Mouse (Mus musculus) thymus, postnatal 36 days (tissue): ENCODE measurements around the gene E2f4.

Source experiments
- DNase-seq, 2 experiments: peaks; one replicate each; pipeline ENCODE4 v3.0.0; 2022; ENCODE audit warnings: mixed read lengths in 2 of 2

E2f4 gene

DNA sequence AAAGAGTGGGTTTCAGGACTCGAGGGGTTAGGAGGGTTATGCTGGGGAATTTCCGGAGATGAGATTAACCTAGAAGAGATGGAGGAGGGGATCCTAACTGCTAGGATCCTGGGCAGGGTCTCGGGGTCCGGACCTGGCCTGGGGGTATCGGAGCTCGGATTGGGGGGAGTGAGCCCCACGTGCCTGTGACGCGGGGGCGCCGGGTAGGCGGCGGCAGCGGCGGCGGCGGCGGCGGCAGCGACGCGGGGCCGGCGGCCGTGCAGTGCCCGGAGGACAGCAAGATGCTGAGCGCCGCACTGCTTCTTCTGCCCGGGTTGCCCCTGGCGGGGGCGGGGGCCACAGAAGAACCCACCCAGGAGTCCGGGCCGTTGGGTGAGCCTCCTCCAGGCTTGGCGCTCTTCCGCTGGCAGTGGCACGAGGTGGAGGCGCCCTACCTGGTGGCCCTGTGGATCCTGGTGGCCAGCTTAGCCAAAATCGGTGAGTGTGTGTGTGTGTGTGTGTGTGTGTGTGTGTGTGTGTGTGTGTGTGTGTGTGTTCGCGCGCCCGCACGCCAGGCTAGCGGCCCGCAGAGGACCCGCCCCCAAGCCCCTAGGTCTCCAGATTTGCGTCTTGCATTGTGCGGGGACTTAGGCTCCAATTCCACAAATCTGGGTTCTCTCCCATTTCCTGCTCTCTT lies 51.8 kb downstream of the E2f4 start:
- peak; percentile 27 to 44 for DNase-seq

DNA sequence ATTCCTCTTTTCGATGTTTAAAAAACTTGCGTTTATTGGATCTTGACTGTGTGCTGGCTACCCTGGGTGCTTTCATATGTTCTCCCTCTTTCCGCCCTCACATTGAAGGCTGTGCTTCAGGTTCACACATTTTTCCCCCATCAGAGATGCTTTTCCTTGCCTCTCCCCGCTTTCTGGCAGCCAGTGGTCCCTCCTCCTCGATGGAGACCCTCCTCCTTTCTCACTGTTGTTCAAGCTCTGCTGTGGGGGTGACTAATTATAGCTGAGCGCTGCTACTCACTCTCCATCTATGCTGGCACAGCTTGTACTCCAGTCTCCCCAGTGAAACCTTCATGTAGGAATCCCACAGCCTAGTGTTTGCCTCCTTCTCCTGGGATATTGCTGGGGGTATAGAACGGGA lies 52.7 kb downstream of the E2f4 start:
- DNase-seq, result no peak

DNA sequence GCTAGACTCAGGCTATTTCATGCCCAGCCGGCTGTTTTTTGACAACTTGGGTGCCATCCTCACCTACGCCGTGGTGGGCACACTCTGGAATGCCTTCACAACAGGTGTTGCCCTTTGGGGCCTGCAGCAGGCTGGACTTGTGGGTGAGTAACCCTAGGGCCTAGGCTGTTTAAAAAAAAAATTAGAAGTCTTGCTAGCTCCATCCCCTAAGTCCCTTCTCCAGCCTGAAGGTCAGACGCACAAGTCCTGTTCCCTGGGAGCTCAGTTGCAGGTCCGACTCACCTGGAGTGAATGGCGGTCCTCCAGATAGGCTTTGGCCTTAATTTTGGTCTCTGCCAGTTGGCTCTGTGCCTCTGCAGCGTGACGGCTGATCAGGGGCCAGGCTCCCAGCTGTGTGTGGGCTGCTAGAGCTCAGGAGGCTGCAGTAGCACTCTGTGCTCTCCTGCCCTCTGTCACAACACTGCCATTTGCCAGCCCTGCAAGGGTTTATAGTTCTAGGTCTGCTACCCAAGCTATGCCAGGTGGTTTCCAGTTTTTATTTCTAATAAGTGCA lies 56.2 kb downstream of the E2f4 start:
- DNase-seq, result no peak

DNA sequence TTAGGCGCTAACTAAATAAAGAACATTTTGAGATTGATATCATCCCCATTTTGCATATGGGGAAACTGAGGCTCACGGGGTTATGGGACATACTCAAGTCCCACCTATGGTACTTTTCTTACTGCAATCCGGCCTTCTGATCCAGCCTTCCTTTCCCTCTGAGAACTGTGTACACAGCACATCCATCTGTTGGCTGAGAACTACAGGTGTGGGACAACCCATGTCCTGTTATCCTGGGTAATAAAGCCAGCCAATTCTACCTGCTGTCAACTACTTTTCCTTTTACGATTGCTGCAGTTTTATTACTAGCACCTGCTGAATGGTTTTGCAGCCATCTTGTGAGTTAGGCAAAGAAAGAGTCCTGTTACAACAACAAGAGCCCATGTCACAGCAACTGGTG lies 57.1 kb downstream of the E2f4 start:
- DNase-seq, result no peak
